12 mouse cellular contexts compared by ENCODE assay signal in genomic region chr7:30453327-30453726, GRCm38 (mm10). TPM values are rescaled to one million over a fixed set of nuclear protein-coding genes. Genes with fewer than 3 reads are reported as not detected.
DNase-seq lines count a peak whose midpoint lies in the region; ATAC-seq lines count a peak whose summit lies in the region.
"Had no signal": no experiment of that assay in that cellular context is flagged by ENCODE, and none has a peak within 500 bp of the region (broad histone marks: within the 10 kb centered on the region; RNA-seq: fewer than 3 reads in every experiment).

No protein-coding gene starts in this region.

- peaks cover 17% of the 10 kb centered on the region for H3K4me1 ChIP-seq in heart, embryonic 13.5 days
- no peaks in the 10 kb centered on the region; the same call in none of the 2 replicates for H3K4me1 ChIP-seq in heart, embryonic 12.5 days (replicated peaks)
- peaks cover 26% of the 10 kb centered on the region for H3K4me1 ChIP-seq in hindbrain, embryonic 16.5 days (ENCODE audit: control insufficient read depth, insufficient read depth, low read depth, low read length)
- peaks cover 27% of the 10 kb centered on the region for H3K4me1 ChIP-seq in midbrain, embryonic 15.5 days

- no peak for ATAC-seq in heart, embryonic 13.5 days (ENCODE audit: extremely low read depth, insufficient number of reproducible peaks, low FRiP score, low TSS enrichment)
- no peak for ATAC-seq in heart, embryonic 12.5 days (ENCODE audit: insufficient number of reproducible peaks, low FRiP score)
- peak; percentile 54 for ATAC-seq in CD4-positive, CD25-positive, alpha-beta regulatory T cell, adult 4 months
- no peak for ATAC-seq in hindbrain, embryonic 16.5 days
- ATAC-seq in midbrain, embryonic 15.5 days (replicated peaks) = no peak
- ATAC-seq: forebrain, embryonic 16.5 days had no signal

- WGBS in heart, embryonic 13.5 days = 23% methylated on average over 24 of the region's 25 CpGs
- 25% methylated on average over 25 of the region's 25 CpGs for WGBS in heart, embryonic 12.5 days
- WGBS in hindbrain, embryonic 16.5 days = 13% methylated on average over 25 of the region's 25 CpGs
- 17% methylated on average over 25 of the region's 25 CpGs for WGBS in midbrain, embryonic 15.5 days

- H3K4me2 ChIP-seq in heart, embryonic 13.5 days = peak overlapping the region; percentile 39; the same call in 1 of the 2 replicates
- no peak overlapping the region for H3K4me2 ChIP-seq in heart, embryonic 12.5 days
- peak overlapping the region; percentile 51 for H3K4me2 ChIP-seq in hindbrain, embryonic 16.5 days (ENCODE audit: low read length)
- peak overlapping the region; percentile 23 for H3K4me2 ChIP-seq in midbrain, embryonic 15.5 days

- no peak for DNase-seq in gastrocnemius, adult 8-10 months (ENCODE audit: low spot score in 2 of 2)
- no peak for DNase-seq in adrenal gland, adult 18-20 months (ENCODE audit: low spot score in 2 of 2)
- no peak for DNase-seq in right cerebral cortex, postnatal 14 days
- DNase-seq: right cerebral cortex, adult 18-20 months had no signal

- H3K4me3 ChIP-seq in heart, embryonic 13.5 days = no peak overlapping the region
- no peak overlapping the region for H3K4me3 ChIP-seq in heart, embryonic 12.5 days
- H3K4me3 ChIP-seq in hindbrain, embryonic 16.5 days (ENCODE audit: low read length) = peak overlapping the region; percentile 29
- no peak overlapping the region for H3K4me3 ChIP-seq in midbrain, embryonic 15.5 days

- H3K27ac ChIP-seq in heart, embryonic 13.5 days (replicated peaks) = no peak overlapping the region
- no peak overlapping the region for H3K27ac ChIP-seq in heart, embryonic 12.5 days (ENCODE audit: poor library complexity, severe bottlenecking)
- no peak overlapping the region for H3K27ac ChIP-seq in hindbrain, embryonic 16.5 days (ENCODE audit: low read depth, low read length)
- H3K27ac ChIP-seq in midbrain, embryonic 15.5 days = no peak overlapping the region
- H3K27ac ChIP-seq: limb, embryonic 13.5 days had no signal

- H3K36me3 ChIP-seq in heart, embryonic 13.5 days = no peaks in the 10 kb centered on the region
- no peaks in the 10 kb centered on the region for H3K36me3 ChIP-seq in heart, embryonic 12.5 days
- H3K36me3 ChIP-seq in hindbrain, embryonic 16.5 days (ENCODE audit: control insufficient read depth, insufficient read depth, low read length) = no peaks in the 10 kb centered on the region
- no peaks in the 10 kb centered on the region for H3K36me3 ChIP-seq in midbrain, embryonic 15.5 days (replicated peaks)
- H3K36me3 ChIP-seq: limb, embryonic 13.5 days had no signal

- no peak overlapping the region for H3K9ac ChIP-seq in heart, embryonic 13.5 days
- no peak overlapping the region for H3K9ac ChIP-seq in heart, embryonic 12.5 days
- peak overlapping the region; percentile 43; the same call in 1 of the 2 replicates for H3K9ac ChIP-seq in hindbrain, embryonic 16.5 days (ENCODE audit: low read depth, low read length)
- no peak overlapping the region for H3K9ac ChIP-seq in midbrain, embryonic 15.5 days
- H3K9ac ChIP-seq: limb, embryonic 13.5 days had no signal

- no peaks in the 10 kb centered on the region for H3K9me3 ChIP-seq in heart, embryonic 13.5 days
- 0 out of 2 replicates have a peak, but pooled peaks cover 8% of the 10 kb centered on the region for H3K9me3 ChIP-seq in heart, embryonic 12.5 days (replicated peaks)
- no peaks in the 10 kb centered on the region for H3K9me3 ChIP-seq in hindbrain, embryonic 16.5 days (ENCODE audit: control insufficient read depth, low read length)
- H3K9me3 ChIP-seq in midbrain, embryonic 15.5 days = no peaks in the 10 kb centered on the region
- H3K9me3 ChIP-seq: limb, embryonic 13.5 days had no signal

- H3K27me3 ChIP-seq in heart, embryonic 13.5 days (replicated peaks) = peaks cover 89% of the 10 kb centered on the region
- H3K27me3 ChIP-seq in heart, embryonic 12.5 days (replicated peaks) = peaks cover 85% of the 10 kb centered on the region
- peaks cover 37% of the 10 kb centered on the region for H3K27me3 ChIP-seq in hindbrain, embryonic 16.5 days (replicated peaks; ENCODE audit: control insufficient read depth, insufficient read depth, low read length)
- H3K27me3 ChIP-seq in midbrain, embryonic 15.5 days (replicated peaks) = peaks cover 59% of the 10 kb centered on the region

RNA-seq across cellular contexts. Expression of gene Kirrel2, which starts 4.2 kb away (rescaled TPM):
- 0.45 and 0.49 TPM in 2 replicates for polyA plus RNA-seq in heart, embryonic 13.5 days (2015; fragmentation: Nextera tagmentation; extraction: Ambion mirVana)
- polyA plus RNA-seq in heart, embryonic 12.5 days (2016; fragmentation: Nextera tagmentation; extraction: Ambion mirVana) = 1.1 and 1.3 TPM in 2 replicates
- polyA plus RNA-seq in CD4-positive, CD25-positive, alpha-beta regulatory T cell, adult 4 months (2017; shearing (Covaris generic)) = not detected
- 3.0 and 4.2 TPM in 2 replicates for polyA plus RNA-seq in hindbrain, embryonic 16.5 days (2015; fragmentation: Nextera tagmentation; extraction: Ambion mirVana)
- 1.3 and 2.7 TPM in 2 replicates for polyA plus RNA-seq in midbrain, embryonic 15.5 days (2015; fragmentation: Nextera tagmentation; extraction: Ambion mirVana)
- not detected for total RNA-seq in gastrocnemius, adult 8-10 months (2022)
- not detected for total RNA-seq in adrenal gland, adult 18-20 months (2021)
- total RNA-seq: megakaryocyte progenitor cell, adult 5-6 weeks had no signal

RNA-seq across cellular contexts. Expression of gene Nphs1, which starts 4.8 kb away (rescaled TPM):
- polyA plus RNA-seq in heart, embryonic 13.5 days (2015; fragmentation: Nextera tagmentation; extraction: Ambion mirVana) = 0.12 TPM in 1 of 2 replicates, not detected in the other
- polyA plus RNA-seq in heart, embryonic 12.5 days (2016; fragmentation: Nextera tagmentation; extraction: Ambion mirVana) = 0.06 and 0.23 TPM in 2 replicates
- not detected for polyA plus RNA-seq in CD4-positive, CD25-positive, alpha-beta regulatory T cell, adult 4 months (2017; shearing (Covaris generic))
- 0.98 and 1.7 TPM in 2 replicates for polyA plus RNA-seq in hindbrain, embryonic 16.5 days (2015; fragmentation: Nextera tagmentation; extraction: Ambion mirVana)
- polyA plus RNA-seq in midbrain, embryonic 15.5 days (2015; fragmentation: Nextera tagmentation; extraction: Ambion mirVana) = 0.41 and 0.61 TPM in 2 replicates
- not detected for total RNA-seq in gastrocnemius, adult 8-10 months (2022)
- not detected for total RNA-seq in adrenal gland, adult 18-20 months (2021)
- polyA plus RNA-seq: forebrain, embryonic 16.5 days had no signal

RNA-seq across cellular contexts. Expression of gene Aplp1, which starts 8.0 kb away (rescaled TPM):
- polyA plus RNA-seq in heart, embryonic 13.5 days (2015; fragmentation: Nextera tagmentation; extraction: Ambion mirVana) = 26.8 and 29.5 TPM in 2 replicates
- polyA plus RNA-seq in heart, embryonic 12.5 days (2016; fragmentation: Nextera tagmentation; extraction: Ambion mirVana) = 41.6 and 43.4 TPM in 2 replicates
- polyA plus RNA-seq in CD4-positive, CD25-positive, alpha-beta regulatory T cell, adult 4 months (2017; shearing (Covaris generic)) = 1 to 10 TPM; 3.1 to 3.5 TPM
- 742 and 752 TPM in 2 replicates for polyA plus RNA-seq in hindbrain, embryonic 16.5 days (2015; fragmentation: Nextera tagmentation; extraction: Ambion mirVana)
- polyA plus RNA-seq in midbrain, embryonic 15.5 days (2015; fragmentation: Nextera tagmentation; extraction: Ambion mirVana) = 790 and 817 TPM in 2 replicates
- 1 to 10 TPM in 1 of 4 experiments, under 1 TPM in 3; 0.46 to 1.5 (median 0.71) TPM for total RNA-seq in gastrocnemius, adult 8-10 months (2022)
- total RNA-seq in adrenal gland, adult 18-20 months (2021) = 10 to 100 TPM; 31.8 to 40.6 TPM
- total RNA-seq: megakaryocyte progenitor cell, adult 5-6 weeks had no signal

RNA-seq across cellular contexts. Expression of gene Nfkbid, which starts 31.8 kb away (rescaled TPM):
- 1.2 and 1.4 TPM in 2 replicates for polyA plus RNA-seq in heart, embryonic 13.5 days (2015; fragmentation: Nextera tagmentation; extraction: Ambion mirVana)
- 0.95 and 1.3 TPM in 2 replicates for polyA plus RNA-seq in heart, embryonic 12.5 days (2016; fragmentation: Nextera tagmentation; extraction: Ambion mirVana)
- polyA plus RNA-seq in CD4-positive, CD25-positive, alpha-beta regulatory T cell, adult 4 months (2017; shearing (Covaris generic)) = 10 to 100 TPM; 39.2 to 44.4 TPM
- 2.5 and 2.9 TPM in 2 replicates for polyA plus RNA-seq in hindbrain, embryonic 16.5 days (2015; fragmentation: Nextera tagmentation; extraction: Ambion mirVana)
- 2.4 and 2.8 TPM in 2 replicates for polyA plus RNA-seq in midbrain, embryonic 15.5 days (2015; fragmentation: Nextera tagmentation; extraction: Ambion mirVana)
- under 1 TPM in 1 of 4 experiments, not detected in 3; 0.40 TPM for total RNA-seq in gastrocnemius, adult 8-10 months (2022)
- 1 to 10 TPM; 1.6 to 2.0 TPM for total RNA-seq in adrenal gland, adult 18-20 months (2021)

RNA-seq across cellular contexts. Expression of gene Hcst, which starts 33.7 kb away (rescaled TPM):
- polyA plus RNA-seq in heart, embryonic 13.5 days (2015; fragmentation: Nextera tagmentation; extraction: Ambion mirVana) = 0.66 and 0.90 TPM in 2 replicates
- 1.1 TPM in 1 of 2 replicates, not detected in the other for polyA plus RNA-seq in heart, embryonic 12.5 days (2016; fragmentation: Nextera tagmentation; extraction: Ambion mirVana)
- 100 to 1,000 TPM; 356 to 434 TPM for polyA plus RNA-seq in CD4-positive, CD25-positive, alpha-beta regulatory T cell, adult 4 months (2017; shearing (Covaris generic))
- 0.95 and 0.97 TPM in 2 replicates for polyA plus RNA-seq in hindbrain, embryonic 16.5 days (2015; fragmentation: Nextera tagmentation; extraction: Ambion mirVana)
- 0.53 and 0.59 TPM in 2 replicates for polyA plus RNA-seq in midbrain, embryonic 15.5 days (2015; fragmentation: Nextera tagmentation; extraction: Ambion mirVana)
- total RNA-seq in gastrocnemius, adult 8-10 months (2022) = not detected
- 1 to 10 TPM; 1.5 to 1.9 TPM for total RNA-seq in adrenal gland, adult 18-20 months (2021)
- polyA plus RNA-seq: forebrain, embryonic 16.5 days had no signal

Comparison
In these comparisons a context has a peak if more than half of its experiments do, and no peak if none do; other contexts are left out.
1. RNA of gene Aplp1, which starts 8.0 kb away (polyA plus RNA-seq): 790 to 817 TPM in midbrain, embryonic 15.5 days and 742 to 752 TPM in hindbrain, embryonic 16.5 days; 41.6 to 43.4 TPM in heart, embryonic 12.5 days, 26.8 to 29.5 TPM in heart, embryonic 13.5 days and 3.1 to 3.5 TPM in CD4-positive, CD25-positive, alpha-beta regulatory T cell, adult 4 months; every median in the first group is over 10 times any median in the second.